Mouse (Mus musculus): ENCODE measurements around the gene Sppl2b.

DNA sequence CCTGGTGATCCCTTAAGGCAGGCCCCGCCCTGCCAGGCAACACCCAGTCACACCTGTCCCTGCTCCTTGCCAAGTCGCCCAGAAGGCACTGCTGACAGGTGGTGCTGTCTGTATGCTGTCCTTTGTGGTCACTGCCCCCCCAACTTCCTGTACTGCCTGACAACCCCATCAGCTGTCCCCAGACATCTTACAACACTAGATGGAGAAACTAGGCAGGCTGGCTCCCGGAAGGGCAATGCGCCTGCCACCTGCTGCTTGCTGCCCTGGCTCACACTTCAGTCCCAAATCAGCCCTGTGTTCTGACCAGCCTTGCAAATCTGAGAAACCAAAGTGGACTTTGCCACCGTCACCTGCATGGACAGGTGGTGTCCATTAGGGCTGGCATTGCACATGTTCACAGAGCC is 59.2 kb downstream of the Sppl2b start:
- TF ChIP-seq CTCF (IDR thresholded peaks at IDR 0.05; ENCODE audit: low read depth, low read length) (no peak), POLR2A (IDR thresholded peaks at IDR 0.05; ENCODE audit: borderline replicate concordance, low read depth, low read length) (no peak)
